Mouse (Mus musculus) myocyte (in vitro differentiated cells): ENCODE measurements at regions not wholly inside any gene's neighbourhood (a gene's known extent, or its start where the extent isn't known, plus 50 kb on each side); places are given as distances from the start of the nearest gene placed in this dataset.

ENCODE experiments used
- E2F4 ChIP-seq: IDR thresholded peaks from one replicate; pipeline ENCODE4 v1.6.1; 2011; ENCODE audit warnings: mild to moderate bottlenecking, control low read depth, moderate library complexity; ENCODE audit not compliant: insufficient read depth
- POLR2A ChIP-seq: IDR thresholded peaks from one replicate; pipeline ENCODE4 v1.6.1; 2011; ENCODE audit warnings: low read depth, mild to moderate bottlenecking, control low read depth, moderate library complexity; ENCODE audit not compliant: insufficient read length
- POLR2AphosphoS2 ChIP-seq: IDR thresholded peaks from one replicate; pipeline ENCODE4 v1.6.1; 2011; ENCODE audit warnings: low read depth, control low read depth; ENCODE audit not compliant: insufficient read length
- REST ChIP-seq: IDR thresholded peaks from one replicate; pipeline ENCODE4 v1.6.1; 2011; ENCODE audit warnings: mild to moderate bottlenecking, control low read depth, moderate library complexity; ENCODE audit not compliant: insufficient read depth, insufficient read length
- SRF ChIP-seq: IDR thresholded peaks from one replicate; pipeline ENCODE4 v1.6.1; 2011; ENCODE audit warnings: low read depth; ENCODE audit not compliant: control insufficient read depth, insufficient read length
- TCF12 ChIP-seq: IDR thresholded peaks from one replicate; pipeline ENCODE4 v1.6.1; 2011; ENCODE audit warnings: mild to moderate bottlenecking, control low read depth; ENCODE audit not compliant: poor library complexity, insufficient read depth, severe bottlenecking
- USF1 ChIP-seq: IDR thresholded peaks from one replicate; pipeline ENCODE4 v1.6.1; 2011; ENCODE audit warnings: low read depth, mild to moderate bottlenecking, control low read depth, moderate library complexity

DNA sequence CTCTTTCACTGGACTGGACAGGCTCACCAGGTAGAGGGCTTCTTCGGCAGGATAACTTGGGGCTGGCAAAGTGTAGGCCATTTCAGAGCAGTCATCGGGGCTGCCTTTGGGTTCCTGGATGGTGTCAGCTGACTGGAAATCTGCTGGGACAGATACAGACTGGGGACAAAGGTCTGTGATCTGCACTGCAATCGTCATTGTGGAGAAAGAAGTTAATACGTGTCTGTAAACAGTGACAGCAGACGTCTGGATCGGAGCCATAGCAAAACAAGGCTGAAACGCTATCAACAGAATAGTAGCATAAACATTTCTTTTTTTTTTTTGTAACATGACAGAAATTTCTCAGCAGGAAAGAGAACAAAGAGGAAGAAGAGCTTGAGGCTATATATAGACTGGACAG lies 171.8 kb upstream of the Fggy start:
- TF ChIP-seq POLR2A (no peak), REST (no peak), TCF12 (no peak), SRF (no peak), USF1 (no peak), E2F4 (no peak), POLR2AphosphoS2 (no peak)
